Mouse (Mus musculus) forebrain, embryonic 14.5 days (tissue): ENCODE data around the gene Gm3424. TPM values are rescaled to one million over a fixed set of nuclear protein-coding genes. Genes with fewer than 3 reads are reported as not detected.
"Not testable (repeated sequence)": the region's sequence is repeated elsewhere in the genome, so short reads cannot be mapped to it uniquely, and the experiment has no call there.

Source experiments
- ATAC-seq: fragments of 200-750 bp; cut with Nextera tagmentation; 2 replicates; pipeline ENCODE4 v1.8.0; 2017; ENCODE audit warnings: mild to moderate bottlenecking, moderate library complexity
- DNase-seq: peaks from one replicate; pipeline ENCODE4 v3.0.0-alpha.2; 2015; ENCODE audit warnings: low spot score
- H3K27ac ChIP-seq: fragments of 300-500 bp; sonication (generic); 2 replicates; pipeline ENCODE4 v1.5.1; 2014; ENCODE audit warnings: low read depth, mild to moderate bottlenecking, control low read depth, low read length, moderate library complexity
- H3K27me3 ChIP-seq: fragments of 300-500 bp; sonication (generic); replicated peaks from 2 replicates; pipeline ENCODE4 v1.6.1; 2014; ENCODE audit warnings: low read length, control low read depth, mixed read lengths; ENCODE audit not compliant: control insufficient read depth, insufficient read depth
- H3K36me3 ChIP-seq: fragments of 300-500 bp; sonication (generic); 2 replicates; pipeline ENCODE4 v1.6.1; 2014; ENCODE audit warnings: low read length, control low read depth; ENCODE audit not compliant: control insufficient read depth, insufficient read depth
- H3K4me1 ChIP-seq: fragments of 300-500 bp; sonication (generic); 2 replicates; pipeline ENCODE4 v1.6.1; 2014; ENCODE audit warnings: antibody characterized with exemption, low read length, control low read depth; ENCODE audit not compliant: control insufficient read depth, insufficient read depth
- H3K4me2 ChIP-seq: fragments of 300-500 bp; sonication (generic); 2 replicates; pipeline ENCODE4 v1.6.1; 2014; ENCODE audit warnings: mild to moderate bottlenecking, control low read depth, low read length
- H3K4me3 ChIP-seq: fragments of 300-500 bp; sonication (generic); 2 replicates; pipeline ENCODE4 v1.5.1; 2014; ENCODE audit warnings: low read depth, low read length, control low read depth
- H3K9ac ChIP-seq: fragments of 300-500 bp; sonication (generic); 2 replicates; pipeline ENCODE4 v1.6.1; 2014; ENCODE audit warnings: mild to moderate bottlenecking, low read length, control low read depth, moderate library complexity
- H3K9me3 ChIP-seq: fragments of 300-500 bp; sonication (generic); replicated peaks from 2 replicates; pipeline ENCODE4 v1.6.1; 2016; ENCODE audit warnings: low read length, control low read depth, mixed read lengths; ENCODE audit not compliant: control insufficient read depth
- WGBS: fragments of 180-500 bp; shearing (Covaris S2); extraction: QIAGEN DNeasy Blood & Tissue Kit; methylation state at CpG from one replicate; pipeline ENCODE4 v1.1.7; 2014; 5-methylcytosine and 5-hydroxymethylcytosine counted together
- polyA plus RNA-seq: library from polyadenylated mRNA; unstranded; fragments of >200 nt; fragmentation: Nextera tagmentation; extraction: Ambion mirVana; gene quantifications from 2 replicates; pipeline ENCODE4 v1.2.1, GENCODE M21; 2014

The Gm3424 gene
- polyA plus RNA-seq, result not detected in 2 replicates

DNA sequence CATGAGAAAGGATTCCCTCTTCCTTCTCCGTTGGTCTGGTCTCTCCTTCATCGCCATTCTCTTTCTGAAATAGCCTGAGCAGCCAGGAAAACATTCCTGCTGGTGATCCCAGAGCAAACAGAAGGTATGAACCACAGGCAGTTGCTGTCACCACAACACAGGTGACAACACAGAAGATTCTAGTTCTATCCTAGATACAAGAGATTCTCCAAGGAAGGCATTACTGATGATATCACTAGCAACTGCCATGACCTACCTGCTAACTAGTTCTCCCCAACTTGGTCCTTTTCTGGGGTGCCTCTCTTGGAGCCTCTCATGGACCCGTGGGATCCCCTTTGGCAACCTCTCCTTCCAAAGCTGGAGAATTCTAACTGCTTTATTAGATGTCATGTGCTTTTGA is at the start of gene Gm3424:
Gene Gm3424 (minus strand): TSS at position 101 of the 400 bp plus-strand sequence.
- not testable (repeated sequence) for H3K27ac ChIP-seq, H3K4me1 ChIP-seq, H3K9me3 ChIP-seq, H3K27me3 ChIP-seq, H3K4me3 ChIP-seq, H3K4me2 ChIP-seq, H3K9ac ChIP-seq, H3K36me3 ChIP-seq, ATAC-seq, DNase-seq
- WGBS, result no CpG with 5 or more reads among the region's 3 CpGs

DNA sequence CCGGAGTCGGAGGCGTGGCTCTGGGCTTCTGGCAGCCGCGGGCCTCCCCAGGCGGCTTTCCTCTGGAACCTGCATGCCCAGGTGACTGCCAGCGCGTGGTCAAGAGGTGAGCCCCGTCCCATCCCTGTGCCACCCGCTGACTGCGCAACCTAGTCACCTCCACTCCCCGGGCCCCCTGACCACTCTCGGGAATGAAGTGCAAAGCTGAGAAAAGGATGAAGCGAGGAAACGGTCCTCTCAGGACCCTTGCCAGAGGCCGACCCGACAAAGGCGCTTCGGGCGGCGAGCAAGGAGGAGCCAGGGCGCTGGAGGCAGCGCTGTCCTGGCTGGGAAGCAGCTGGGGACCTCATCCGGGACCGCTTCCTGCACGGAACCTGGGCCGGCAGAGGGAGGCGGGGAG is 49.7 kb upstream of the Gm3424 start:
- not testable (repeated sequence) for ATAC-seq, H3K27ac ChIP-seq, H3K4me1 ChIP-seq, H3K36me3 ChIP-seq, H3K9me3 ChIP-seq, H3K27me3 ChIP-seq
- Histone ChIP-seq H3K9ac (peak overlapping the region; percentile 49), H3K4me3 (peak overlapping the region; percentile 35), H3K4me2 (peak overlapping the region; percentile 61)
- under 1% methylated on average over 16 of the region's 28 CpGs for WGBS
- DNase-seq, result peak; percentile 2

DNA sequence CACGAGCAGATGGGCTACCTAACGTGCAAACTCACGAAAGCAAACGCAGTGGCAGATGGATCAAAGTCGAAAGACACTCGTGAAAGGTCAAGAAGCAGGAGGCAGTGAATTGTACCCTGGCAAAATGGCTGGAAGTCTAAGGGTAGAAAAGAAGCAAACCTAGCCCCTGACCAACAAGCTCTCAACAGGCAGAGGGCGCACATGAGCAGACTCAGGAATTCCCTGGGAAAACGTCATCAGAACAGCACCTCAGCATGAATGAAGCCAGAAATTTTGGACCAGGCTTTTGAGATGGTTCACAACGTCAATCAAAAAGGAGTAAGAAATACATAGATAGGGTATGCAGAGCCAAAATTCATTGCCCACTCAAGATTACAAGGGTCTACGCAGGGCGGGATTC is 49.0 kb upstream of the Gm3424 start:
- not testable (repeated sequence) for H3K27ac ChIP-seq, H3K36me3 ChIP-seq, H3K27me3 ChIP-seq, H3K9me3 ChIP-seq, H3K9ac ChIP-seq, H3K4me1 ChIP-seq, ATAC-seq, H3K4me3 ChIP-seq, H3K4me2 ChIP-seq
- peak; percentile 83 for DNase-seq
- WGBS, result 6% methylated on average over 5 of the region's 11 CpGs

DNA sequence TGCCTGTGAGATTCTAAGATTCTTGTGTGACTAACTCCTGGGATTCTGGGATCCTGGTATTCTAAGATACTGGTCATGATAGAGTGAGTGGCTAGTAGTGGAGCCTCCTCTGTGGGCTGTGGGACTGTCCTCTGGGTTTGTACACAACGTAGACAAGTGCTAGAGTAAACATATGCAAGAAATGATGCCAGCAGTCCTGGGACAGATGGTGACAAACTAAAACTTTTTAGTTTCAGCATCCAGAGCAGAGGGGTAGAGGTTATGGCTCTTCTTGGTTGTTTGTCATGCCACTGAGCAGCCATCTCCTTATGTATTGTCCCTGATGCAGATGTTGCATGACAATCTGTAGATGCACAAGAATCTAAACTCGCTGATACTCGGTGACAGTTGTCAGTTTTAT is 25.8 kb upstream of the Gm3424 start:
- not testable (repeated sequence) for H3K36me3 ChIP-seq, H3K27me3 ChIP-seq, H3K27ac ChIP-seq, H3K4me2 ChIP-seq, H3K9me3 ChIP-seq, H3K9ac ChIP-seq, DNase-seq, ATAC-seq, H3K4me3 ChIP-seq, H3K4me1 ChIP-seq
- WGBS, result 87% methylated on average over 3 of the region's 3 CpGs

DNA sequence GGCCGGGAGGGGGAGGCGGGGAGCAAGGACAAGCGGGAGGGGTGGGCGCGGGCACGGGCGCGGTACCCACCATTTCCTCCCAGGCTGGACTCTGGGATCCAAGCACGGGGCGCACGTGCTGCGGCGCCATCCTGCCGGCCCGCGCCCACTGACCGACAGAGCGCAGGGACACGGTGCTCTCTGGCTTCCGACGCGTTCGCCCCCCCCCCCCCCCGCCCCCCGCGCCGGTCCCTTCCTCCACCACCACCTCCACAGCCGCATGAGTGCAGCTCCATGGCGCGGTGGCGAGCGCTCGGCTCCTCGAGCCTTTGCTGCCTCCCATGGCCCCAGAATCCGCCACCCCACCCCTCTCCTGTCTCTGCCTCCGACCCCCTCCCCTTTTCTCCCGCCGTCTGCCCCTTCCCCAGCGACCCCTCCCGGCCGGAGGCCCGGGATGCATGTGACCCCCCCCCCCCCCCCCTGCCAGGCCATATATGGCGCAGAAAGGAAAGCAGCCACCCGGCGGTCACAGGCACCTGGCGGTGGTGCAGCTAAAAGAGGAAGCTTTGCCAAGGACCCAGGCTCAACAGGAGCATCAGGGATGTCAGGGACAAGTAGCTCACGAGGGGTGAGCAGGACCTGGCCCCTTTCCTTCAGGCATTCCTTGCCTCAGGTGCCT is 17.3 kb downstream of the Gm3424 start:
- WGBS, result no CpG with 5 or more reads among the region's 47 CpGs
- peak; percentile 61; the same call in 1 of the 2 replicates for ATAC-seq
- H3K27ac ChIP-seq, result not testable (repeated sequence)

DNA sequence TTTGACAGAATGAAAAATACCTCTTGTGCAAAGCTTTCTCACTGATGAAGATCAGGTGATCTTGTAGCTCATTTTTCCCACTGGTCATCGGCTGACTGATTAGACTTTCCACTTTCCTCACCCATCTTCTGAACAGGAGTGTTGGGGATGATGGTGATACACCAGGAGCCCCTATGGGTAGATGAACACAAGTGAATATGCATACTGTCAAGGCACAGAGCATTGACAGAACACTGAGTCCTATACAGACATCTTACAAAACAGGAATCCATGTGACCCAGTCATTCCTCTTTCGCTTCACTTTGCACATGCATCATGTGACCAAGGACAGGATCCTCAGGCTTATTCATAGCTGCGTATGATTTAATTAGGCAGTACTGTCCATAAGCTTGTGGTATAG is 22.2 kb downstream of the Gm3424 start, which contains the start of gene Gm3383:
Gene Gm3383 (minus strand): TSS at position 101 of the 400 bp plus-strand sequence.
- not testable (repeated sequence) for H3K27ac ChIP-seq, H3K27me3 ChIP-seq, H3K4me1 ChIP-seq, DNase-seq, H3K9me3 ChIP-seq, H3K36me3 ChIP-seq, ATAC-seq, H3K4me2 ChIP-seq, H3K9ac ChIP-seq, H3K4me3 ChIP-seq
- no CpG with 5 or more reads among the region's 3 CpGs for WGBS

More for the DNA sequence above, 17.3 kb downstream of the Gm3424 start:
- not testable (repeated sequence) for H3K36me3 ChIP-seq, H3K4me1 ChIP-seq, H3K27me3 ChIP-seq, DNase-seq, H3K4me3 ChIP-seq, H3K9me3 ChIP-seq, H3K4me2 ChIP-seq, H3K9ac ChIP-seq

Other genes with a start within 250 kb of the Gm3424 start
- gene Gm8265, start 197.3 kb downstream of the Gm3424 start, polyA plus RNA-seq, result not detected in 2 replicates
- gene Gm9603, start 142.9 kb downstream of the Gm3424 start, polyA plus RNA-seq, result not detected in 2 replicates
- gene Gm3373, start 88.8 kb downstream of the Gm3424 start, polyA plus RNA-seq, result 0.13 TPM in 1 of 2 replicates, not detected in the other
- gene Gm3383, start 22.3 kb downstream of the Gm3424 start, polyA plus RNA-seq, result 6.5 and 6.6 TPM in 2 replicates
- 0.32 and 0.51 TPM in 2 replicates for gene Gm8237, start 50.1 kb upstream of the Gm3424 start, polyA plus RNA-seq
- gene Gm3248, start 131.4 kb upstream of the Gm3424 start, polyA plus RNA-seq, result 1.0 and 1.5 TPM in 2 replicates
- not detected in 2 replicates for gene Gm3453, start 148.8 kb upstream of the Gm3424 start, polyA plus RNA-seq
- not detected in 2 replicates for gene Gm6337, start 227.9 kb upstream of the Gm3424 start, polyA plus RNA-seq